Mouse (Mus musculus) ES-Bruce4 (cell line): ENCODE data around the gene Zswim4.

Experiments used
- CTCF ChIP-seq: IDR thresholded peaks from one replicate; pipeline ENCODE4 v1.8.1; 2011; ENCODE audit warnings: low read depth, low read length
- EP300 ChIP-seq: IDR thresholded peaks from 2 replicates; pipeline ENCODE4 v1.6.1; 2011; ENCODE audit warnings: low read depth, low read length; ENCODE audit not compliant: insufficient read depth
- POLR2A ChIP-seq: IDR thresholded peaks from one replicate; pipeline ENCODE4 v1.8.1; 2011; ENCODE audit warnings: low read length; ENCODE audit not compliant: insufficient read depth

DNA sequence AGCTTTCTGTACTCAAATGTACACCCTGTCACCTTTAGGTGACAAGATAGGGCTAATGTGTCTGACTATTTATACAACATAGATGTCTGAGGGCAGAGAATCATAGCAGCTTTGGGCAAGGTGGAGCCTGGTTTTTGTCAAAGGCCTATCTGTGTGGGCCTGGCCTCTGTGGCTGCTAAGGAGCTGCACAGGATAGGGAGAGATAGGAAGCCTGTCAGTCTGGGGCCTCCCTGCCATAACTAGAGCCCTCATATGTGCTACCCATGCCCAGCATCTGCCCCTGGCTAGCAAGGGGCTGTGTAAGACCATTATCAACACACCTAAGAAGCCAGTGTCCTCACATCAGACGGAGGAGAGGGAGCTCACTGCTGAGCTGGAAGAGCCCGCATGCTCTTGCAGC, 69.2 kb downstream of the Zswim4 start:
- TF ChIP-seq CTCF (no peak), EP300 (no peak), POLR2A (no peak)
